Mouse (Mus musculus): ENCODE measurements around the gene Fli1. TPM values are rescaled to one million over a fixed set of nuclear protein-coding genes. Genes with fewer than 3 reads are reported as not detected.
A peak's percentile ranks its signal among the peaks of the same experiment; 100 is the strongest.

Fli1 gene
- polyA plus RNA-seq, 1 experiment from 2014 or later: 23.4 TPM

DNA sequence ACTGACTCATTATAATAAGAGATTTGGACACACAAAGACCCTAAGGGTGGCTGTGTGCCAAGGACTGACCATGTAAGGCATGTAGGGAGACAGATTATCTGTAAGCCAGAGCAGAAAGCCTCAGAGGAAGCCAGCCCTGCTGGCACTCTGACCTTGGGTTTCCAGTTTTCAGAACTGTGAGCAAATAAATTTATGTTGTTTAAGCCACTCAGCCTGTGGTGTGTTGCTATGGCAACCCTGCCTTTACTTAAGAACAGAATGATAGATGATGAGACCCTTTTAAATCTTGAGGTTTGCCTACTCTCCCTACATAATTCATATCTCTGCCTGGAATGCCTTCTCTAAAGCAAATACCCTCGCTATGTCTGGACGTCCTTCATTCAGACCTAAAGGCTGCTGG, 64.6 kb downstream of the Fli1 start:
- Histone ChIP-seq H3K36me3 (ENCODE audit: control insufficient read depth, insufficient read depth) (0 out of 2 replicates have a peak, but pooled peaks cover 2% of the 10 kb centered on the region), H3K27ac (ENCODE audit: low read length) (peak overlapping the region; percentile 54), H3K4me1 (ENCODE audit: control insufficient read depth, insufficient read depth, low read length) (peaks cover 22% of the 10 kb centered on the region), H3K4me2 (ENCODE audit: low read depth, low read length) (no peak overlapping the region), H3K9ac (ENCODE audit: low read length) (0 out of 2 replicates have a peak overlapping the region, but pooled peaks have one; percentile 34), H3K27me3 (ENCODE audit: control insufficient read depth, insufficient read depth, low read length) (no peaks in the 10 kb centered on the region), H3K9me3 (replicated peaks; ENCODE audit: control insufficient read depth, low read length) (no peaks in the 10 kb centered on the region), H3K4me3 (ENCODE audit: low read length) (no peak overlapping the region)
- WGBS: 17% methylated on average over 2 of the region's 2 CpGs
- no peak for ATAC-seq (replicated peaks; ENCODE audit: extremely low read depth, insufficient read depth, low FRiP score)

DNA sequence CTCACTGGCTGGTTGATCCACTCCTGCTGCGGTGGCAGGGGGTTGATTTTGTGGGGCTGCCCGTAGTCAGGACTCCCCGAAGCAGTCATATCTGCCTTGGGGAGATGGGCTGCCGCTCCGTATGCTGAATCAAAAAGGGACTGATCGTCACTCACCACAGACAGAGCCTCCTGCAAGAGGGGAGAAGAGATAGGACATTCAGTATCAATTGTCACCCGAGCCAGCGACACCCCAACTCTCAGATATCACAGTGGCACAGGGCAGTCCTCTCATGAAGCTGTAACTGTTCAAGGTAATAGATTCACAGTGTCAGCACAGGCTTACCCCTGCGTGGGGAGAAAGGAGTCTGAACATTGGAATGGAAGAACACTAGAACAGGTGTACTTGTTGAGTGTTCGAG, 66.1 kb downstream of the Fli1 start:
- ATAC-seq (replicated peaks; ENCODE audit: extremely low read depth, insufficient read depth, low FRiP score): no peak
- peaks cover 22% of the 10 kb centered on the region for H3K4me1 ChIP-seq (ENCODE audit: control insufficient read depth, insufficient read depth, low read length)
- no peak overlapping the region for H3K4me2 ChIP-seq (ENCODE audit: low read depth, low read length)
- WGBS: 78% methylated on average over 10 of the region's 10 CpGs
- H3K9ac ChIP-seq (ENCODE audit: low read length): no peak overlapping the region
- no peaks in the 10 kb centered on the region for H3K27me3 ChIP-seq (ENCODE audit: control insufficient read depth, insufficient read depth, low read length)
- no peaks in the 10 kb centered on the region for H3K9me3 ChIP-seq (replicated peaks; ENCODE audit: control insufficient read depth, low read length)
- H3K4me3 ChIP-seq (ENCODE audit: low read length): no peak overlapping the region
- no peak overlapping the region for H3K27ac ChIP-seq (ENCODE audit: low read length)
- H3K36me3 ChIP-seq (ENCODE audit: control insufficient read depth, insufficient read depth): 0 out of 2 replicates have a peak, but pooled peaks cover 2% of the 10 kb centered on the region

DNA sequence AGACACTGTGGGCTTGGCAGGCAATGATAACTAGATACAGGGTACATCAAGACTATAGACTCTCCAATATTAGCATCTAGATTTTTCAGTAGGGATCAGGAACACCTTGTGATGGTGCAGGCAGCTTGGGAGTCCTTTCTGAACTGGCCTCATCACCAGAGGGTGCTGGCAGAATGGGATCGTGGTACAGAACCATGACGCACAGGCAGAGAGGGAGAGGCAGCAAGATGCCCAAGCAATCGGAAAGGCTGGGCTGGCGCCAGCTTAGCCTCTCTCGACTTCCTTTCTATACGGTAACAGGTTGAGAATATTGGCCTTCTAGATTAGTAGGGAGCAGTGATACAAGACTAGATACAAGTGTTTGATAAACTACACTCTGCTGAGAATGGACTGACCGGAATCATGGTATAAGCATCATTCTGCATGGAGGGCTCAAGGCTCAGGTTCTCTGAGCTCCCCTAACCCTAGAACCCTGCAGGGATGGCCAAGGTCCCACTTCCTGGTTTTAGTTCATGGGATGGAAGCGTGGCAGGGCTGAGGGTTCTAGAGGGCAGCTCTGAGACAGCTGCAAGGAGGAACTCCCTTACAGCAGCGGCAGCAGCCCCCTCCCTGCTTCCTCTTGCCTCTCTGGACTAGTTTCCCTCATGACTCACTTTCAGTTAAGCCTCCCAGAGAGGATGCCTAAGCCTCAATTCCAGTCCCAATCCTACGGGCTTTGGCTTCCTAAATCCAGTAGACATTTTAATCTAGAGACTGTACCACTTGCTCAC, 67.9 kb downstream of the Fli1 start:
- H3K4me1 ChIP-seq (ENCODE audit: control insufficient read depth, insufficient read depth, low read length): peaks cover 19% of the 10 kb centered on the region
- WGBS: 75% methylated on average over 10 of the region's 10 CpGs

DNA sequence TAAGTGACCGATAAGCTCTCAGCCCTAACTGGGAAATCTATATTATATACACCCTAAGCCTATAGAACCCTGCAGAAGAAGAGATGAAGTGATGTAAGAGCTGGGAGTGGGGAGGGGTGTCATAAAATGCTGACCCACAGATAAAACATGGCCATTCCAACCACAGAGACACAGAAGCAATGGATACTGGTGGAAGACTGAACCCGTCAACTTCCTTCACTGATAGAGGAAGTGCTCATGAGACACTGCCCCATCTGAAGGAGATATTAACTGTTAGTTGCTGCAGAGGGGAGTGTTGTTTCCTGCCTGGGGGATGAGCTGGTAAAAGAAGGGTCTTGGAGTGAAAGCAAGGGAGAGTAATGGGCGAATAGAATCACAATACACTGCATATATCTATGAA, 70.3 kb downstream of the Fli1 start:
- Histone ChIP-seq H3K4me2 (ENCODE audit: low read depth, low read length) (no peak overlapping the region), H3K4me1 (ENCODE audit: control insufficient read depth, insufficient read depth, low read length) (peaks cover 4% of the 10 kb centered on the region; the same call in 1 of the 2 replicates), H3K9ac (ENCODE audit: low read length) (no peak overlapping the region), H3K27me3 (ENCODE audit: control insufficient read depth, insufficient read depth, low read length) (no peaks in the 10 kb centered on the region), H3K36me3 (ENCODE audit: control insufficient read depth, insufficient read depth) (0 out of 2 replicates have a peak, but pooled peaks cover 2% of the 10 kb centered on the region), H3K4me3 (ENCODE audit: low read length) (no peak overlapping the region), H3K27ac (ENCODE audit: low read length) (no peak overlapping the region), H3K9me3 (replicated peaks; ENCODE audit: control insufficient read depth, low read length) (no peaks in the 10 kb centered on the region)
- no peak for ATAC-seq (replicated peaks; ENCODE audit: extremely low read depth, insufficient read depth, low FRiP score)
- WGBS: 81% methylated on average over 3 of the region's 3 CpGs

More for the DNA sequence above, 67.9 kb downstream of the Fli1 start:
- H3K4me3 ChIP-seq (ENCODE audit: low read length): no peak overlapping the region
- H3K27me3 ChIP-seq (ENCODE audit: control insufficient read depth, insufficient read depth, low read length): no peaks in the 10 kb centered on the region
- no peak overlapping the region for H3K9ac ChIP-seq (ENCODE audit: low read length)
- 0 out of 2 replicates have a peak, but pooled peaks cover 2% of the 10 kb centered on the region for H3K36me3 ChIP-seq (ENCODE audit: control insufficient read depth, insufficient read depth)
- H3K9me3 ChIP-seq (replicated peaks; ENCODE audit: control insufficient read depth, low read length): no peaks in the 10 kb centered on the region
- ATAC-seq (replicated peaks; ENCODE audit: extremely low read depth, insufficient read depth, low FRiP score): no peak
- no peak overlapping the region for H3K27ac ChIP-seq (ENCODE audit: low read length)
- no peak overlapping the region for H3K4me2 ChIP-seq (ENCODE audit: low read depth, low read length)

DNA sequence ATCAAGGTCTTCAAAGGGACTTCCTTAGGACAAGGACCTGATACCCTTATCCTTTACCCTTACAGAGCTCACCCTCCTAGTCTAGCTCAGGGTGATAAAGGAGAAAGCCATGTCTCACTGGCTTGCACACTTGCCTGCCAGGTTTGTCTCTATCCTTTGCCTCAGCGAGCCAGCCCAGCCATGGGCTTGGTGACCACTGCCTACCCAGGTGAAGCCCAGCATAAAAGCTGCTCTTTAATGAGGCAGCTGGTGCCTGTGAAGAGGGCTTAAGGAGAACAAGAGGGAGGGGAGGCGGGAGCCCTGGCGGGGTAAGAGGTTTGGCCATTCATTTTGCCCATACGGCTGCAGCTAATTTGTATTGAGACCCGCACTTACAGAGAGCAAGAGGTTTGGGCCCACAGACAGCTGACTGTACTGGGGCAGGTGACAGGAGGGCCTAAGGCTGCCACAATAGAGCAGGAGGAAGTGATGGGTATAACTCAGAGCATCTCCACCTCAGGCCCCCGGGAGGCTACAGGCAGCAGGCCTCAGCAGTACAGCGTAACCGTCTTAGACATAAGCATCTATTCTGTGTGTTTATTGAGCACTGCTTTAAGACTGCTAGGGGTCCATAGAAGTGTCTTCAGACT, 73.4 kb downstream of the Fli1 start:
- Histone ChIP-seq H3K9ac (ENCODE audit: low read length) (no peak overlapping the region), H3K4me1 (ENCODE audit: control insufficient read depth, insufficient read depth, low read length) (peaks cover 9% of the 10 kb centered on the region), H3K4me3 (ENCODE audit: low read length) (no peak overlapping the region), H3K9me3 (replicated peaks; ENCODE audit: control insufficient read depth, low read length) (no peaks in the 10 kb centered on the region), H3K27me3 (ENCODE audit: control insufficient read depth, insufficient read depth, low read length) (no peaks in the 10 kb centered on the region), H3K27ac (ENCODE audit: low read length) (no peak overlapping the region), H3K4me2 (ENCODE audit: low read depth, low read length) (no peak overlapping the region), H3K36me3 (ENCODE audit: control insufficient read depth, insufficient read depth) (0 out of 2 replicates have a peak, but pooled peaks cover 3% of the 10 kb centered on the region)
- ATAC-seq (replicated peaks; ENCODE audit: extremely low read depth, insufficient read depth, low FRiP score): no peak
- WGBS: 87% methylated on average over 8 of the region's 8 CpGs

DNA sequence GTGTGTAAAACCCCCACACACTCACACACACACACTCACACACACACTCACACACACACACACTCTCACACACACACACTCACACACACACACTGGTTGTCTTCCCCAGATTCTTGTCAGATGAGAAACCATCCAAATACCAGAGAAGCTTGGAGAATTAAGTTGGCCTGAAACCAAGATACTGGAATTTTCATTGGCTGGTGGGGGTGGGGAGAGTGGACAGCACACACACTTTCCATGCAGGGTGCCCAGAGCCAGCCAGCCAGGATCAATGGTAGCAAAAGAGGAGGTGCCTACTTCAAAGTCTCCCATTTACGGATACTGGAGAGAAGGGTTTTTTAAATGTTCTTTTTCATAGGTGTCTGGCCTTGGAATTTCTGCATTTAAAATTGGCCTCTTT, 74.3 kb downstream of the Fli1 start:
- H3K9ac ChIP-seq (ENCODE audit: low read length): no peak overlapping the region
- 77% methylated on average over 1 of the region's 1 CpGs for WGBS
- H3K9me3 ChIP-seq (replicated peaks; ENCODE audit: control insufficient read depth, low read length): no peaks in the 10 kb centered on the region
- peaks cover 9% of the 10 kb centered on the region for H3K4me1 ChIP-seq (ENCODE audit: control insufficient read depth, insufficient read depth, low read length)
- 0 out of 2 replicates have a peak, but pooled peaks cover 3% of the 10 kb centered on the region for H3K36me3 ChIP-seq (ENCODE audit: control insufficient read depth, insufficient read depth)
- ATAC-seq (replicated peaks; ENCODE audit: extremely low read depth, insufficient read depth, low FRiP score): no peak
- H3K4me2 ChIP-seq (ENCODE audit: low read depth, low read length): no peak overlapping the region
- no peaks in the 10 kb centered on the region for H3K27me3 ChIP-seq (ENCODE audit: control insufficient read depth, insufficient read depth, low read length)
- no peak overlapping the region for H3K27ac ChIP-seq (ENCODE audit: low read length)
- H3K4me3 ChIP-seq (ENCODE audit: low read length): no peak overlapping the region

DNA sequence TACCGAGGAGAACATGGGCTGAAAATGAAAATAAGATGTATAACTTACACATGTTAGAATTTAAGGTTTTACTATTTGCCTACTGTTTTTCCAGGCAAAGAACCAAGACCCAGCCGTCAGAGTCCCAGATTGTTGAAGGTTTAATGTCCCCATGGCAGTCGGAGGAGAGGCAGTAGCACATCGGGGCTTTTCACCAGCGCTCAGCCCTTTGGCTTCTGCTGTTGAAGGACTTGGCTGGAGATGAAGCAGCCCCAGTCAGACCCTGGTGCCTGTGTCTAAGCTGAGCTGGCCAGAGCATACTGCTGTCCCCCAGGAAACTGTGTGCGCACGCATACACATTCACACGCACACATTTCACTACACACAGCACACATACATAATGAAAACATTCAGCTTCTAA, 75.2 kb downstream of the Fli1 start:
- 64% methylated on average over 8 of the region's 8 CpGs for WGBS
- no peaks in the 10 kb centered on the region for H3K27me3 ChIP-seq (ENCODE audit: control insufficient read depth, insufficient read depth, low read length)

DNA sequence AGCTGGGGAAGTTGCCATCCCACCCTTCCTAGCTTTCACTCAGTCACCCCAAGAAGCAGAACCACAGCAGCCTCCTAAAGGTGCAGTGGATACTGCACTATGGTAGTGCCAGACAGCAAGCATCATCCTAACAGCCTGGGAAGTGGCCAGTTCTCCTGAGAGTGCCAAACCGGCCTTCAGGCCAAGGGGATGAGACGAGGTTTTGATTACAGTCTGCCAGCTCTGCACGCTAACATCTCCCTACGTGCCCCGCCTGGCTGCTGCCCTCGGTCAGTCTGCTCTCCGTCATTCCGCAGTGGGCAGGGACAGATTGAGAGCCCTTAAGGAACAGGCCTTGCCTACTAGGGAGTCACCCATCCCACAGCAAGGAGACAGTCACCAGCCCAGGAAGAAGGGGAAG, 75.8 kb downstream of the Fli1 start:
- H3K4me1 ChIP-seq (ENCODE audit: control insufficient read depth, insufficient read depth, low read length): peaks cover 9% of the 10 kb centered on the region
- H3K9me3 ChIP-seq (replicated peaks; ENCODE audit: control insufficient read depth, low read length): no peaks in the 10 kb centered on the region
- 49% methylated on average over 8 of the region's 8 CpGs for WGBS
- H3K4me3 ChIP-seq (ENCODE audit: low read length): no peak overlapping the region
- H3K4me2 ChIP-seq (ENCODE audit: low read depth, low read length): no peak overlapping the region
- 0 out of 2 replicates have a peak, but pooled peaks cover 3% of the 10 kb centered on the region for H3K36me3 ChIP-seq (ENCODE audit: control insufficient read depth, insufficient read depth)
- no peak for ATAC-seq (replicated peaks; ENCODE audit: extremely low read depth, insufficient read depth, low FRiP score)
- no peak overlapping the region for H3K9ac ChIP-seq (ENCODE audit: low read length)
- peak overlapping the region; percentile 7; the same call in 1 of the 2 replicates for H3K27ac ChIP-seq (ENCODE audit: low read length)
- no peaks in the 10 kb centered on the region for H3K27me3 ChIP-seq (ENCODE audit: control insufficient read depth, insufficient read depth, low read length)

More for the DNA sequence above, 75.2 kb downstream of the Fli1 start:
- no peaks in the 10 kb centered on the region for H3K9me3 ChIP-seq (replicated peaks; ENCODE audit: control insufficient read depth, low read length)
- no peak overlapping the region for H3K4me2 ChIP-seq (ENCODE audit: low read depth, low read length)
- H3K36me3 ChIP-seq (ENCODE audit: control insufficient read depth, insufficient read depth): 0 out of 2 replicates have a peak, but pooled peaks cover 3% of the 10 kb centered on the region
- no peak overlapping the region for H3K4me3 ChIP-seq (ENCODE audit: low read length)
- no peak for ATAC-seq (replicated peaks; ENCODE audit: extremely low read depth, insufficient read depth, low FRiP score)
- H3K4me1 ChIP-seq (ENCODE audit: control insufficient read depth, insufficient read depth, low read length): peaks cover 9% of the 10 kb centered on the region
- H3K9ac ChIP-seq (ENCODE audit: low read length): no peak overlapping the region
- H3K27ac ChIP-seq (ENCODE audit: low read length): no peak overlapping the region

DNA sequence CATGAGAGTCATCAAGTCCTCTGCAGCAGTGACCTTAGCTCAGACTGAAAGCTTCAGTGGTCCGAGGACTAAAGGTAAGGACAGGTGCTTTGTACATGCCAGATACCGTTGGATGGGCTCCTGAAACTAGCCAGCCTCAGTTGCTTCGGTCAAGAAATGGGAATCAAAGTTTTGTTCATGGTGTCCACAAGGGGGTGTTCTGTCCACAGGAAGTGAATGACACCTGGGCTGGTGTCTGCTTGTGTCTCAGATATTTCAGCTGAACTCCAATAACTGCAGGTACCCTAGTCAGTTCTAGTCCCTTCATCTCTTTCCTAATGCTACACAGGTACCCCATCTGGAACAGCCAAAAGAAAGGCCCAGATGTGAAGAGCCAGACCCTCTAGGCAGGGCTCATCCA, 86.0 kb downstream of the Fli1 start:
- WGBS: 69% methylated on average over 3 of the region's 3 CpGs
- Histone ChIP-seq H3K4me1 (ENCODE audit: control insufficient read depth, insufficient read depth, low read length) (no peaks in the 10 kb centered on the region), H3K4me3 (ENCODE audit: low read length) (no peak overlapping the region), H3K27ac (ENCODE audit: low read length) (no peak overlapping the region), H3K27me3 (ENCODE audit: control insufficient read depth, insufficient read depth, low read length) (no peaks in the 10 kb centered on the region), H3K9me3 (replicated peaks; ENCODE audit: control insufficient read depth, low read length) (no peaks in the 10 kb centered on the region), H3K4me2 (ENCODE audit: low read depth, low read length) (no peak overlapping the region), H3K36me3 (ENCODE audit: control insufficient read depth, insufficient read depth) (peaks cover 6% of the 10 kb centered on the region), H3K9ac (ENCODE audit: low read length) (no peak overlapping the region)
- ATAC-seq (replicated peaks; ENCODE audit: extremely low read depth, insufficient read depth, low FRiP score): no peak
